Mouse (Mus musculus) cerebellum, postnatal 14 days (tissue): ENCODE data around the gene Sowaha.

Source experiments
- DNase-seq, 2 experiments: peaks; one replicate each; pipeline ENCODE4 v3.0.0; 2021; ENCODE audit warnings: mixed read lengths in 2 of 2

Gene Sowaha

DNA sequence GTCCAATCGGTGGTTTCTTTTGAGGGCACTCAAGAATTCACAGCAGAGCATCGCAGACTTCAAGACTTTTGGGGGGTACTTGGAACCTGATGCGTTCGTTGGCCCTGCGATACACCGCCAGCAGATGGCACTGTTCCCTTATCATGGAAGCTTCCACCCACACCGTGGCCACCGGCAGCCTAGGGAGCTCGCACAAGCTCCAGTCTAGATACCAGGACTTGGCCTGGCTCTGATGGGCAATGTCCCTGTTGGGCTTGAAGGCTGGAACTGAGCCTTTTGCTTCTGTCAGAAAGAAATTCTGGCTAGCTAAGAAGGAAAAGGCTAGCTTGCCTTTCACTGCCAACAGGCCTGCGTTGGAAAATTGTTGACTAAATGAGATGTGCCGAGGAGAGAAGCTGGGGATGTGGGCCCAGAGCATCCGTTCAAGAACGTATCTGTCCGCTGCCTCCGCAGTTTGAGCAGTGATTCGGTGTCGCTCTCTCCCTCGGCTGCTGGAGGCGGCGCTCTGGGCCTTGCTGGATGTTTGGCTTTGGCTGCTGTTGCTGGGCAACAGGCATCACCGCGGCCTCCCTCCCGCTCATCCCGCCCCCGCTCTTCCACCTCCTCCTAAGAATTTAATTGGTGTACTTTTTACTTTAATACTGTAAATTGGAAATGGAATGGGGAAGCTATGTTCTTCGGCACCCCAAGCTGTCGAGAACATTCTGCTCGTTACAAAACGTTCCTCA lies 9.9 kb downstream of the Sowaha start, which contains the start of gene Gm9837:
Gene Gm9837 (minus strand): TSS at position 512 of the 728 bp plus-strand sequence.
- peak; percentile 97 to 98 for DNase-seq

DNA sequence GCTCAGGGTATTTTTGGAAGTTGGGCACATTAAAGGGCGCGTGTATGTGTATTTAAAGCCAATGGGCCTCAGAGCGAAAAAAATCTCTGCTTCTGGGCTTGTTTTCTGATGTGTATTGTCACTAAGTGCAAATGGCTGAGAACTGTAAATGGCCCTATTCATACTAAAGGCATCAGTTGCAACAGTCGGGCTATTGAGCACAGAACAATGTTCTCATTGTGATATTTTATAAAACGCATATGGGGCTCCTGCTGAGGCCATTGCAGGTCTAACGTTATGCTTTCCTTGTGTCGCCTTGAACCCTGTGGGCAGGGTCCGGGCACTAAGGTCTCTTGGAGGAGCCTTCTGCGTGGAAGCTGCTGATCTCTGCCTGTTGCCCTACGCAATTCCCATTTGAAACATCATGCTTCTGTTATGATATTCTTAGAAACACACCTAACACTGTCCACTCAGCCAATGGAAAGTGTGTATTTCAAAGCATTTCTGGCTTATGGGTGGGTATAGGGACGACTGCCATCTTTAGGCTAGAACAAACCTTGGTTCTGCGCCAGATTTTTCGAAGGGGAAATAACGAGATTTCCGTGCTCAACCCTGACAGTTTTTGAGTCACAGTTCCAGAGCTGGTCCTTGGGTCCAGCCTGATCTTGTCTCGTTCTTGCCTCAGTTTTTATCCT lies 10.6 kb downstream of the Sowaha start:
- no peak for DNase-seq

DNA sequence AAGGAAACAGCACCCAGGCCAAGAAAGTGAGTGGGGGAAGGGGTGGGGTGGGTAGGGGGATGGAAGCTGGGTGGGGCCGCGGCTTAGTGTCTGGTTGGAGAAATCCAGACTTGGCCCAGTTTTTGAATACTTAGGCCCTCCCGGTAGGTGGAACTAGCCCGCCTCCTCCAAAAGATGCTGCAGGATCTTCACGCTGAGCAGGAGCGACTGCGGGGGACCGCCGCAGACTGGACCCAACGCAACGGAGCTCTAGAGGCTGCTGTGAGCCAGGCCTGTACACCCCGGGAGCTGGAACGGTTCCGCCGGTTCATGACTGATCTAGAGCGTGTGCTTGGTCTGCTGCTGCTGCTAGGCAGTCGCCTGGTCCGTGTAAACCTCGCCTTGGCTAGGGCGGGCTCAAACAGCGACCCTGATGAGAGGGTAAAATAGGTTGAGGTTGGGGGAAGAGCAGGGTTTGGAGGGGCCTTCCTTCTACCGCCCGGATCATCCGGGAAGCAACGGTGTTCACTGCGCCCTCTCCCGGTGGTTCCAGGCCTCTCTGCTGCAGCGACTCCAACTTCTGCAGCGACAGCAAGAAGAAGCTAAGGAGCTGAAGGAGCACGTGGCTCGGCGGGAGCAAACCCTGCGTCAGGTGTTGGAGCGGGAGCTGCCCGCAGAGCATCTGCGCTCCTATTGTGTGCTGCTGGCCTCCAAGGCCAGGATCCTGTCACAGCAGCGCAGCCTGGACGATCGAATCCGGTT lies 13.7 kb downstream of the Sowaha start:
- DNase-seq, result peak; percentile 92 to 95

DNA sequence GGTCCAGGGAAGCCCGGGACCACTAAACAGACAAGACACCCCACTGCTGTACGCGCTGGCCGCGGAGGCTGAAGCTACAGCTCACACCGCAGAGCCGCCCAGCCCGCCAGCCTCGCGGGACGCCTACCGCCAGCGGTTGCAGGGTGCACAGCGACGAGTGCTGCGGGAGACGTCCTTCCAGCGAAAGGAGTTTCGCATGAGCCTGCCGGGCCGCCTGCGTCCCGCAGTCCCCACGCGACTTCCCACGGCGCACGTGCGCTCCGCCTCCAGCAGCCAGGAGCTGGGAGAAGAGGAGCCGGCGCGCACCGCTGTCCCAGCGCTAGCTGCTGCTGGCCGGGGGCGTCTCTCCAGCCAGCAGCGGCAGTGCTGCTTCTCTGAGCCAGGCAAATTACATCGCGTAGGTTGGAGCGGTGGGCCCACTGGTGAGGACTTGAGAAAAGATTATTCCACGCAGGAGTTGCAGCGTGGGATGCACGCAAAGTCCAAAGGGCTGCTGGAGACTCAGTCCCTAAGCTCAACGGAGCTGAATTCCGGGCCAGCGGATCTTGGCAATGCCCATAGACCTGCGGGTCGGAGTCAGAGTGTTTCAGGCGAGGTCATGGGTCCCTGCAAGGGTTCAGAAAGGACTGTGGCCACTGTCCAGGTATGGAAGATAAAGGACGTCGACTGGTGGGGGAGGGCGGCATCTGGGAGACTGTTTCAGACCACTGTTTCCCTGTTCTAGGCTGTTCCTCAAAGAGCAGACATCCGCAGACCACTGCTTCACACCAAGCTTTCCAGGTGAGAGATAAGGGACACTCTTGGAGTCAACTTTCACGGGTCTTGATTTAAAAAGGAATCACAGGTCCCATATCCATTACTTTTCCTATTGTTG lies 16.3 kb downstream of the Sowaha start:
- peak in 1 of 2 experiments; percentile 37 for DNase-seq

DNA sequence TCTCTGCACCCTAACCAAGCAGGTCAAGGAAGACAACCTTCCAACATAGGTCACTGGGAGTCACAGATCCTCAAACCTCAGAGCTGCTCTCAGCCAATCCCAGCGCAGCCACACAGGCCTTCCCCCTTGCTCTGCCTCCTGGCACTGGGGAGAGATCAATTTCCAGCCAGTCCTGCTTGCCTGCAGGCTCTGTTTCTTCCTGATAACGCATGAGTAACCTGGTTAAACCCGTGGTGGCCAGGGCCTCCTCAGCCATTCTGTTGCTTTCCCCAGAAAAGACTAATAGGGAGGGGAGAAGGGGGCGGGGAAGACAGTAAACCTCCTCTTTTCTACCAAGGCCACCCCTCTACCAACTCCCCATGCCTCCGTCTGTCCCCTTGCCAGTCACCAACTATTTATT lies 18.3 kb downstream of the Sowaha start:
- DNase-seq, result peak; percentile 52 to 58

DNA sequence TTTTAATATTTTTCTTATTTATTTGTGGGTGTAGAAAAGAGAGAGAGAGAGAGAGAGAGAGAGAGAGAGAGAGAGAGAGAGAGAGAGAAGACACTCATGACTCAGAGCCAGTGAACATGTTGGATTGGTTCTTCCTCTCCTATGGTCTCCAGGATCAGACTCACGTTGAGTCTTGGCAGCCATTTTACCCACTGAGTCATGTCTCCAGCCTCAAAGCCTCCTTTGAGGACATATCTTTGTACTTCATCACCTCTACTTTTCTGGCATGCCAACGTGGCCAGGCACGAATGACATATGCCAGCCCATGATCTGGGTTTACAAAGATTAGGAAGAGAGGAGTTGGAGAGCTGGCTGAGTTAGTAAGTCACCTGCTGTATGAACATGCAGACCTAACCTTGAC lies 19.9 kb downstream of the Sowaha start:
- no peak for DNase-seq

DNA sequence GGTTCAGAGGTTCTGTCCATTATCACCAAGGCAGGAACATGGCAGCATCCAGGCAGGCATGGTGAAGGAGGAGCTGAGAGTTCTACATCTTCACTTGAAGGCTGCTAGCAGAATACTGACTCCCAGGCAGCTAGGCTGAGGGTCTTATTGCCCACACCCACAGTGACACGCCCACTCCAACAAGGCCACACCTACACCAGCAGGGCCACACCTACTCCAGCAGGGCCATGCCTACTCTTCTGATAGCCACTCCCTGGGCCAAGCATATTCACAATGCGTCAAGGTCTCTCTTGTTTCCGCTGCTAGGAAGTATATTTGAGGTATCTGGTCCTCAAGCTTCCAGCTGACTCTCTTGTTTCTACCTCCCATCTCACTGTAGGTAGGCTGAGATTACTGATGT lies 21.1 kb downstream of the Sowaha start:
- no peak for DNase-seq

DNA sequence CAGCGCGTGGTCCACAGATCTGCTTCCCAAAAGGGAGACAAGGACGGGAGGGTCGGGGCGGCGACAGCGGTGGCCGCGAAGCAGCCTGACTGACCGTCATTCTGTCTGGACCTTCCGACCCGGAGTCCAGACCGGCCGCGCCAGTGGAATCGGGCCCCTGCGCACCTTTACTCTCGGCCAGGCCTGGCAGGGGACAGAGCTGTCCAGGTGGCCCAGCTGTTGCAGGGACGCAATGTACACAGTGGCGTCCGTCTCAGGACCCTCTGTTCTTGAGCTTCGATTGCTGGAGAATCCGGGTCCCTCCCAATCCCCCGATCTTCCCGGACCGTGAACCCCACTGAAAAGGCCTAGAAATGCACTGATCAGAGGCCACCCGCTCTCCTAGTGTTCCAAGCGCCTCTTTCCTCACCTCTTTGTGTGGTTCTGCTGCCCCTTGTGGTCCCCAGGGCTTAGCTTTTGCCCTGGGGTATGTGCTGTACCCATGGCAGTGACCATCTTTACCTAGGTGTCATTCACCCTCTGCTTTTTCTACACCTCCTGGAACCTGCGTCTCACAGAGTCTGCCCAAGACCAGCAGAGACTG lies 22.6 kb downstream of the Sowaha start:
- DNase-seq, result no peak

DNA sequence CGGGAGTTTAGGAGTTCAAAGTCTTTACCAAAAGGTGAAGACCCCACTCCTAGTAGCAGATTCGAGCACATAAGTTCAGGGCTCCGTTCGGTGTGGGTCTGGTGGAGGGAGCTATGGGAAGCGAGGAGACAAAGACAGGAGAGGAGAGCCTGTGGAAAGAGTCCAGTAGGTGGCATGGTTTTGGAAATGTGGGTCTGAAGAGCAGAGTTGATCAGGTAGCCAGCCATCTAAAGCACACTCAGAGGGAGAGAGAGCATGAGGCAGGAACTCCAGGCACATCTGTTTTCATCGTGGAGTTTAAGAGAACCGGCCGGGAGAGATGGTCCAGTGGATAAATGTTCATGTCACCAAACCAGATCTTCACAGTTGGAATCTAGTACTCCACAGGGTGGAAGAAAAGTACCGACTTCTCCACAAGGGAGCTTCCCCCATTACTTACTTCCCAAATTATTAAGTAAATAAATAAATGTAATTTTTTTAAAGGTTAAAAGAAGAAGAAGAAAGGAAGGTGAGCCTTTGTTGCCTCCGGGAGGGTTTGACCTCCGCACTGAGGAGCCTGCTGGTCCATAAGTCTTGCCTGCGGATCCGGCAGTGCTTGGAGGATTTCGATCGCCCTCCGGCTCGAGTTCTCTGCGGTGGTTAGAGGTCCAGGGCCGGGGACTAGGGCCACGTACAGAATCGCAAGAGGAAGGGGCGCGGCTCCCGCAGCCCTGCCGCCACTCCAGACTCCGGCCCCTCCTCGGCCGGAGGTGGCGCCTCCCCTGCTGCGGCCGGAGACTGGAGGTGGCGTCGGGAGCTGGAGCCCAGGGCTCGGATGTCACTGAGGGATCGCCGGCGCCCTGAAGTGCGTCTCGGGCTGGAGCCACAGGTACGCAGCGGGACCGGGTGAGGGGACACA lies 23.4 kb downstream of the Sowaha start, which contains the start of the genes Gm10447 and Shroom1:
Gene Gm10447 (minus strand): TSS at position 637 of the 898 bp plus-strand sequence.
Gene Shroom1 (plus strand): TSS at position 732 of the 898 bp plus-strand sequence.
- peak; percentile 63 for DNase-seq

DNA sequence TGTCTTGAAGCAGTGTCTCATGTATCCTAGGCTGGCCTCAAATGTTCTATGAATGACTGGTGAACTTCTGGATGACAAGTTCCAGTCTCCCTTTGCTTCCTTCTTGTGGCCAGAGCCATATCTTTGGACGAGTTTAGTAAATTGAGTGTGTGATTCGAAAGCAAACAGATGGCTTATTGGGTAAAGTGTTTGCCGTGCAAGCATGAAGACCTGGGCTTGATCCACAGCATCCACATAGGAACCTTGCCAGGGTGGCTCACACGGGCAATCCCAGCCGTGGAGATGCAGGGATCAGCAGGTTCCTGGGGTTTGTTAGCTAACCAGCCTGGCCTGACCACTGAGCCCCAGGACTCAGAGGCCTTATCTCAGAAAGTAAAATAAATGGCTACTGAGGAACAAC lies 27.0 kb downstream of the Sowaha start:
- DNase-seq, result no peak

DNA sequence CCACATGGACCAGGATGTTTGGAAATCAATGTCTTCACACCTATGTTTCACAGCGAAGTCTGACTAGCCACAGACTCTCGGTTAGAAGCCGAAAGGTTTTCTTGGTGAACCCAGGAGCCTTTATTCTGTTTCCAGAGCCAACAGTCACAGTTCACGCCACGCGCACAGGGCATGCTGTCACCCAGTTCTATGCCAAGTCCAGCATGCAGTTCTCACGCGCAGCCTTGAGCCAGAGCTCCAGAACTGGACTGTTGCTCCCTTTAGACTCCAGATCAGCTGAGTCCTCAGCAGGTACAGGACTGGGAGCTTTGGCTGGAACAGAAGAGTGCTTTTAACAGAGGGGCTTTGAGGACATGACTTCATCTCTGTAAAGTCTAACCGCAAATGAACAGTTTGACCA lies 27.7 kb downstream of the Sowaha start:
- DNase-seq, result peak; percentile 61 to 72

DNA sequence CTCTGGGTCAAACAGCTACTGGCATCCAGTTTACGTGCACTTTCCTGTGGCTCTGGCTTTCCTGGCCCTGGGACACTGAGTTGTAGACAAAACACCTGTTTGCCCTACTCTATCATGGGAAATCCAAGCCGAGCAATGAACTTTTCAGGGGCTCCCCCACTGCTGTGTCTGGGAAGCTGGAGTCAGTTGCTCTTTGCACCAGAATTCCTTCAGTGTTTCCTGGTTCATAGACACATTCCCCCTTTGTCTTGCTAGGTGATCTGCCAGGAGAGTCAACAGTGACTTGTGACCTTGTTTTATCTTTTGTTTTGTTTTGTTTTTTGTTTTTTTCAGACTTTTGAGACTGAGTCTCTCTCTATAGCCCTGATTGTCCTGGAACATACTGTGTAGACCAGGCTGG lies 28.7 kb downstream of the Sowaha start:
- no peak for DNase-seq

DNA sequence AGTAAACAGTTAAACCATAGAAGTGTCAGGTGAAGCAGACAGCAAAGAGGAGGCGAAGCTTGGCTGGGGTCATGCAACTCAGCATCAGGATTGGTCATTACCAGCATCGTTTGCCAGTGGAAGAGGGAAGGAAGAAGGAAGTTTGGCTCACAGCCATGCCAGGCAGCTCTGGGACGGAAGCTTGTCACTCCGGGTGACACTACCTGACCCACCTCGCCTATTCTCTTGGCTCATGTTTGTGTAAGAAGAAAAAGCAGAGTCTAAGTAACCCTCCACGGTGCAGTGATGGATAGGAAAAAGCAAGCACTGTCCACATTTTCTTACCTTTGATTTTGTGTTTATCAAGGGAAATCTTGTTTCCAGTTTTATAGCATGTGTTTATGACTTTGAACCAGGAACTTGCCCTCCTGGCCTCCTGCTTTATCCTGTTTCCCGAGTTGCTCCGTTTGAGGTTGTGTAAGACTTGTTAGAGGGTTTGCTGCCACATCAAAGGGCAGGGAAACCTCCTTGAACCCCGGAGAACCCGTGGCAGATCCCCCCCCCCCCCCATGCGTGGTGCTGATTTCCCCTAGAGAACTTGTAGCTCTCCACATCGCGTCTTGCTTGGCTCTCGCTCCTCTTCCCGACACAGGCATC lies 29.9 kb downstream of the Sowaha start:
- DNase-seq, result peak in 1 of 2 experiments; percentile 42

DNA sequence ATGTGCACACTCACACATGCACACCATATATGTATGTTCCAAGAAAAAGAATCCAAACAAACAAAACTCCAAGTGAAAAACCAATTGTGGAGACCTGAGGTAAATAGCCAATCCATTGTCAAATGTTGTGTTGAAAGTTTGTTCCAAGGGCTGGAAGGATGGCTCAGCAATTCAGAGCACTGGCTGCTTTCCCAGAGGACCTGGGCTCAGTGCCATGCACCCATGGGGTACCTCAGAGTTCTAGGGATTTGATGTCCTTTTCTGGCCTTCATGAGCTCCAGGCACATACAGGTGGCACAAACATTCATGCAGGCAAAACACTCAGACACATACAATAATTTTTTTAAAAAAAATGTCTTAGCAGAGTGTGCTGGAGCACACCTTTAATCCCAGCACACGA lies 31.5 kb downstream of the Sowaha start:
- DNase-seq, result peak; percentile 96 to 98

DNA sequence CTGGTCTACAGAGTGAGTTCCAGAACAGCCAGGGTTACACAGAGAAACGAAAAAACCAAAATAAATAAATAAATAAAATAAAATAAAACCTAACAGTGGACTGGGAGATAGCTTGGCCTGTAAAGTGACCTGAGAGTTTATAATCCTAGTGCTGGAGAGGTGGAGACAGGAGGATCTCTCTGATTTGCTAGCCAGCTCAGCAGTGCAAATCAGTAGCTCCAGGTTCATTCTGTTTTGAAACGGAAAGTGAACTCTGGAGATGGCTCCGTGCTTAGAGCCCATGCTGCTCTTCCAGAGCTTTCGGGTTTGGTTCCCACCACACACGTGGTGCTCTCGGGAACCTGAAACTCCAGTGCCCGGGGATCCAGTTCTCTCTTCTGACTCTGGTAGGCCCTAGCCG lies 32.1 kb downstream of the Sowaha start:
- DNase-seq, result no peak

DNA sequence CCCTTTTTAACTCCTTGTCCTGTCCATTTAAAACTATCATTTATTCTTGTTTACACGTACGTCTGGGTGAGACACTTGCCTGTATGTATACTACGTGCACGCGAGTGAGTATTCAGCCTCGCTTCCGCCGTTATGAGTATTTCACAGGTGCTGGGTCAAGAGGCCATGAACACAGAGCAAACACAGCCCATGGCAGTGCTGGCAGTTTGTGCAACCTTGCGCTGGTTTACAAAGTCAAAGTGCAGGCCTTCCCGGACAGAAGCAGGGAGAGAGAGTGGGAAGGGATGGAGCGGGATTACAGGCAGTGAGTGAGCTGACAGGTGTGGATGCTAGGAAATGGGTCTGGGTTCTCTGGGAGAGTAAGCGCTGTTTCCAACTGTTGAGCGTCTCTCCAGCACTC lies 33.9 kb downstream of the Sowaha start:
- DNase-seq, result no peak

DNA sequence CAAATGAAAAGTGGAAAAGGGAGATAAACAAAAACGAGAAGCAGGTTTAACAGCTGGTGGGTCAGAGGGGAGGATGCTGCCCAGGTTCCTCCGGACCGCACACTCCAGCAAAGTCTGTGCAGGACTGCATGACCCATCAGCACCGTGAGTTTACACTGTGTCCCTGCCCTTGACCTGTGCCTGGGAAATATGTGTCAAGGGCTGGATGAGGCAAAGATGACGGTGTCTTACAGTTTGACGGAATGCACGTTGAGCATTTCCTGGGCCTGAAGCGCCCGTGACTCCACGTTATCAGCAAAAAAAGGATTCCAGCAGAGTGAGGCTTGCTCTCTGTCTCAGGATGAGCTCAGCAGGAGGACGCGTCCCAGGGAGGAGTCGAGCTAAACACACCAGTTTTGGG lies 34.5 kb downstream of the Sowaha start:
- DNase-seq, result no peak

DNA sequence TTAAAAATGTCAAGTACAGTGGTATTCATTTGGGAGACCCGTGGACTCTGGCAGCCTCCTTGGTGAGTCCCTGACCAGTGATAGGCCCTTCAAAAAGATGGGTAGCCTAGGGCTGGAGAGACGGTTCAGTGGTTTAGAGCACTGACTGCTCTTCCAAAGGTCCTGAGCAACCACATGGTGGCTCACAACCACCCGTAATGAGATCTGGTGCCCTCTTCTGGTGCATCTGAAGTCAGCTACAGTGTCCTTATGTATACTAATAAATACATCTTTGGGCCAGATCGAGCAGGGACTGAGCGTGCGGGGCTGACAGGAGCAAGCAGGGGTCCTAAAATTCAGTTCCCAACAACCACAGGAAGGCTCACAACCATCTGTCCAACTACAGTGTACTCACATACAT lies 36.2 kb downstream of the Sowaha start:
- DNase-seq, result peak; percentile 56 to 65

DNA sequence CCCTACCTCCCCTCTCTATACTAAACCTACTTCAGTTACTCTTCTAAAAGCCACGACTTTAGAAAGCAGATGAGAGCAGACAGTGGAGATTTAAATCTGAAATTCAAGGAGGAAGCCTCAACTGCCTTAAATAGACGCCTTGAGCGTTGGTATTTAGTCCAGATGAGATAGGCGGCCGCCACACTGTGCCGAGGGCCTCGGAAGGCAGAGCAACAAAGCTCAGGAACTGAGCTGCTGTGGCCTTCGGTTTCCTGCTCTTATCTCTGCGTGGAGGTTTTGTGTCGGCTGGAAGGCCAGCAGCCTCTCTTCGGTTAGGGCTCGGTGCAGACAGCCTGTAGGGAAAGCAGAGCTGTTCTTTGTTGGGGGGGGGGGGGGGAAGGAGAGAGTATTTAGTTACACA lies 38.2 kb downstream of the Sowaha start:
- no peak for DNase-seq

DNA sequence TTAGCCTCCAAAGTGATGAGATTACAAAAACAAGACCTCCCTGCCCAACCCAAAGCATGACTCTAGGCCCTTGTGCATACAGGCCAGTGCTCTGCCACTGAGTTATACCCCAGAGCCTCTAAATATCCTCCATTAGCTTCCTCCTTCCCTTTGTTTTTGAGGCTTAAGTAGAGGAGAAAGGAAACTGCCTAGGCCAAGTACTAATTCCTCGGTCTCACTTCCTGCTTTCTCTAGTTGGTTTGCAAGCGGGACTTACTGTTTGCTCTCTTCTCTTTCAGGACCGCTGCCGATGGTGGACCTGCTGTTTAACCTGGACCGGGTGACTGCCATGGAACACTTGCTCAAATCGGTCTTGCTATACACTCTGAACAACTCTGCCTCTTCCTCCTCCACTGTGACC lies 43.7 kb downstream of the Sowaha start:
- no peak for DNase-seq

DNA sequence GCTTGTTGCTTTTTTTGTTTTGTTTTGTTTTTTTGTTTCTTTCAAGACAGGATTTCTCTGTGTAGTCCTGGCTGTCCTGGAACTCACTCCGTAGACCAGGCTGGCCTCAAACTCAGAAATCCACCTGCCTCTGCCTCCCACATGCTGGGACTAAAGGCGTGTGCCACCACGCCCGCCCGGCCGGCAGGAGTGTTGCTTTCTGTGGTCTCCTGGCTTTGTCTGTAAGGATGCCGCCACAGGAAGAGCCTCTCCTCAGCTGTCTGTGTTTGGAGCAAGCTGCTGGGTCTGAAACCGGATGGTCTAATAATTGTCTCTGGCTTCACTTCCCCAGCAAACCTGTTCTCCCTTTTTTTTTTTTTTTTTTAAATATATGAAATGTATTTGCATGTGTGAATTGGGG lies 44.6 kb downstream of the Sowaha start:
- no peak for DNase-seq
